Mouse (Mus musculus): Measurements from ENCODE around the gene Ptx4.
"Not testable (repeated sequence)": the region's sequence is repeated elsewhere in the genome, so short reads cannot be mapped to it uniquely, and the experiment has no call there.

Gene Ptx4

DNA sequence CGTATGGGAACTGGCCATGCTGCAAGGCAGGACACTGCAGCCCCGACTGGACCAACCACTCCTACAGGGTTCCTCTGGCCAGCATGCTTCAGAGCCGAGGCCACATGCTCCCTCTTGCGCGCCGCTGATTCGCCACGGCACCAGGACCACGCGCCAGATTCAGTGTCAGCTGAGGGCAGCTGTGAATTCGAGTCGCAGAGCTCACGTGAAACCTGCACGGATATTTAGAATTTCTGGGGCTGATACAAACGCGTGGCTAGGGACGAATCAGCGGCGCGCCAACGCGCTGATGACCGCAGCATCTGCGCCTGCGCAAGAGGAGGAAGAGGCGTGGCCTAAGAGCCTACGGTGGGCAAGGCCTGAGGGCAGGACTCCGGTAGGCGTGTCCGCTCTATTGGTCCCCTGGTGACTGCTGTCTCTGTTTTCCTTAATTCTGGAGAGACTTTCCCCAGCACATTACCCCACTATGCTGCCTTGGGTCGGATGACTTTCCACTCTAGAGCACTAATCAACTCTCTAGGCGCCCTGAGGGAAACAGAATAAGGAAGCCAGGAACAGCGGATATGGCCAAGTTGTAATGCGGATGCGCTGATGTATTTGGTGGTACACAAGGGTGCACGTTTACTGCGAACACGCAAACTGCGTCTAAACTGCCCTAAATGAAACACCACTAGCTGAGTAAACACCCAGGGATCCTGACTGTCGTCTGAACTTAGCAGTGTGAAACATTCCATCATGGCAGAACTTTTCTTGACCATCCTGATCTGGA is 4.7 kb upstream of the Ptx4 start, which contains the start of gene Telo2:
Telo2 (minus strand) TSS at position 304 of the 769 bp plus-strand sequence.
- DNase-seq: peak; percentile 91

DNA sequence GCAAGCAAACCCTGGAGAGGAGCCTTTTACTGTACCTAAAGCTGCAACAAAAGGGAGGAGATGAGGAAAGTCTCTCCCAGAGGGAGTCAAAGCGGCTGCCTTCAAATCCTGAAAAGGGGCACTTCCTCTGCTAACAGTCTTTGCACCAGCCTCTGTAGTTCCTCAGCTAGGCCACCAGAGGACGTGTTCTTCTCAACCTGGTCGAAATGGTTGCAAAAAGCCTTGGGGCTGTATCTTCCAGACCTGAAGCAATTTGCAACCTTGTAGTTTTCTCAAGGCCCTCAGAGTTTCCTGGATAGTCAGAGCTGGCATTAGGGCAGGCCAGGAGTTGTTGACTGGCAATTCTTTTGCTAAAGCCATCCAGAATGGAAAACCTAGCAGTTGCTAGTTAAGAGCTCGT is 3.3 kb upstream of the Ptx4 start:
- DNase-seq: no peak

DNA sequence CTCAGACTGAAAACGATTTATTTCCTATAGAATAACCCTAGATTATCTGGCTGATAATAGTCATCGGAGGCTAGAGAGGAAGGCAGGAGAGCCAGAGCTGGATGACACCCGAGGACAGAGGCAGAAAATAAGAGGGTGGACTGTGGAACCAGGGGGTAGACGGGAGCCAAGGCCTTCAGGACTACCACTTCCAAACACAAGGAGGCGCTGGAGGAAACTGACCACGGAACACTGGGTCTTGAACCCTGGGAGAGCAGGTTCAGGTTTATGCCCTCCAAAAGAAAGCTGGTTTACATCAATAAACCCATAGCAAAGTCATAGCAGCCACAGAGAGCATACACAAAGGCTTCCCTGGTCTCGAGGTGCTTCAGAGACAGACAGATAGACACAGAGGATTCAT is 3.4 kb downstream of the Ptx4 start:
- no peak for DNase-seq

DNA sequence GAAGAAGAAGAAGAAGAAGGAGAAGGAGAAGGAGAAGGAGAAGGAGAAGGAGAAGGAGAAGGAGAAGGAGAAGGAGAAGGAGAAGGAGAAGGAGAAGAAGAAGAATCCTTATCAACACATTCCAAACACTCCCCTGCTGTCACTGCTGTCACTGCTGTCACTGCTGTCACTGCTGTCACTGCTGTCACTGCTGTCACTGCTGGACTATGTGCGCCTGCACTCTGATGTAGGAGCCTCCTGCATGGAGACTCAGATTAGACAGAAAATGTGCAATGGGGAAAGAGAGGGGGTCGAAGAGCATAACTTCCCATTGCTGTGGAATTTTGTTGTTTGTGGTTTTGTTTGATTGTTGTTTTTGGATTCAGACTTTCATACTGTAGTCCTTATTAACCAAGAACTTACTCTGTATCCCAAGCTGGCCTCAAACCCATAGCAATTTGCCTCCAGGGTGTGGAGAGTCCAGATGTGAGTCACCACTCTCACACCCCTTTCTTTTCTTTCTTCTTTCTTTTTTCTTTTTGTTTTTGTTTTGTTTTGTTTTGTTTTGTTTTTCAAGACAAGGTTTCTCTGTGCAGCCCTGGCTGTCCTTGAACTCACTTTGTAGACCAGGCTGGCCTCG is 5.0 kb downstream of the Ptx4 start:
- DNase-seq: not testable (repeated sequence)

DNA sequence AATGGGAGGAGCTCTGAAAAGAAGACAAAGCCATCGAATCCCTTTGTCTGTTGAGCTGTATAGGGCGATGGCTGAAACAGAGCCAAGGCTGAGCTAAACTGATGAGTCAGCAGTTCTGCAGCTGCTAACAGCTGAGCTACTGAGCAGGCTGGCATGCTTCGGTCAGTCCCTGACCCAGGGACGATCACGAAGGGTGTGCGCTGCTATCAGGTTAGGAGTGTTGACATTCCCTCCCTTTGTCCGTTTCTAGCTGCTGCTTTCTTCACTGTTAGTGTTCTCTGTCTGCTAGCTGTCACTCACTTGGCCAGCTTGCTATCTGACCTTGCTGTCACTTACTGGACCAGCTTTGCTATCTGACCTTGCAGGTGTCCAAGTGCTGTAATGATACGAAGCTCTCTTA is 6.5 kb downstream of the Ptx4 start:
- DNase-seq: peak; percentile 66

DNA sequence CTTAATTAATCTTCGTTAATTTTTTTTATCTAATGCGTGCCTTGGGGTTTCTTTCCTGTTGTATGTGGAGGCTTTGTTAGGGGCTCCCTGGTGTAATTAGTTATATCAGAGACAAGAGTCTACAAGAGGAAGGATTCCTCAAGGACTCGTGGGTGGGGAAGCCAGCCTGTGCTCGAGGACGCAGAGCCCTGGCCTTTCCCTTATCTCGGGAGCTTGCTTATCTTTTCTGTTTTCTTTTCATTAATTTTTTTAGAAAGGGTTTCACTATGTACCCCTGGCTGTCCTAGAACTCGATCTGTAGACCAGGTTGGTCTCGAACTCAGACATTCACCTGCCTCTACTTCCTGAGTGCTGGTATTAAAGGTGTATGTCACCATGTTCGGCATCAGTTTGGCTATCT is 7.1 kb downstream of the Ptx4 start:
- no peak for DNase-seq

DNA sequence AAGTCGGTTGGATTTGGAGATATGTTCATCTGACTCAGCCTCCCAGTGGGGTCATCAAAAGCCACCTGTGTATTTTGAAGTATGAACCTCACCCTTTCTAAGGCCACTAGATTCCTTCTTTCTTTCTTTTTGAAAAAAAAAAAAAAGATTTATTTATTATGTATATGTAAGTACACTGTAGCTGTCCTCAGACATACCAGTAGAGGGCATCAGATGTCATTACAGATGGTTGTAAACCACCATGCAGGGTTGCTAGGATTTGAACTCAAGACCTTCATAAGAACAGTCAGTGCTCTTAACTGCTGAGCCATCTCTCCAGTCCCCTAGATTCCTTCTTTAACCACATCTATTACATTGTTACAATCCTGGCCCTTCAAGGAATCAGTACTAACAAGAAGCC is 9.5 kb downstream of the Ptx4 start:
- no peak for DNase-seq

DNA sequence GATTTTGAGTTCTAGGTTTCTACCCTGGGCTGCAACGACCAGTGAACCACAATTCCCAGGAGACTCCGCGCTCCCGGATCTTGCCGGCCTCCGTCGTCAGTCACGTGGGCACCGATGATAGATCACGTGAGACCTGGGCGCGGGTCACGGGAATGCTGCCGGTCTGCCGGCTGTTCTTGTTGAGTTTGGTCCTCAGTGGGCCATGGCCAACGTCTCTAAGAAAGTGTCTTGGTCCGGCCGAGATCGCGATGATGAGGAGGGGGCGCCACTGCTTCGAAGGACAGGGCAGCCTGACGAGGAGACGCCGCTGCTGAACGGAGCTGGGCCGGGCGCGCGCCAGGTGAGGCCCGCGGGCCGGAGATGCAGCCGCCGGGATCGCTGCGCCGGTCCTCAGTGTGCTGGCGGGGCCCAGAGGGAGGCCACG is 12.7 kb downstream of the Ptx4 start, which contains the start of gene Clcn7:
Clcn7 (plus strand) TSS at position 117 of the 424 bp plus-strand sequence.
- DNase-seq: peak; percentile 93

DNA sequence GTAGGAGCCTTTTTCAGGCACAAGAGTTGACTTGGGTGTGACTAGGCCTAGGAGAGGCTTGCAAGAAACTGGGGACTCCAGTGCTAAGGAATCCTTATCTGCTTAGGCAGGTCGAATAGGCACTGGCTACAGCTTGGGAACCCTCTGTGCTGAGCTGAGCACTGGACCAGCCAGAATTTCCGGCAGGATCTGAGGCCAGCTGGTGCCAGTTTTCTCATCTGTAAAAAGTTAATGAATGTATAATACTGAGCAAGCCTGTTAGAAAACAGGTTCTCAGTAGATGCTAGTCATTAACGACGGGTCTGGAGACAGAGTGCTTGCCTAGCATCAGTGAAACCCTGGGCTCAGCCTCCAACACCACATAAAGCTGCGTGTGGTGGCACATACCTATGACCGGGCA is 15.1 kb downstream of the Ptx4 start:
- DNase-seq: no peak

DNA sequence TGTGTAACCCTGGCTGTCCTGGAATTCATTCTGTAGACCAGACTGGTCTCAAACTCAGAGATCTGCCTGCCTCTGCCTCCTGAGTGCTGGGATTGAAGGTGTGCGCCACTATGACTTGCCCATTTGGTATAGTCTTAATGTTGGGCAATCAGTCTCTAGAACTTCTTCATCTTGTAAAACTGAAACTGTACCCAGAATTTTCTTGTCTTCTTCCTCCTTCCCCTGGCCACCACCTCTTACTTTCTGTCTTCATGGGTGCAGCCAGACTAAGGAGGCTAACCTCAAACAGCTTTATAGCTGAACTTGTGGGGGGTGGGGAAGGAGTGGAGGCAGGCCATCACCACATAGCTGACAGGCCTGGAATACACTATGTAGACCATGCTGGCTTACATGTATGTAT is 18.2 kb downstream of the Ptx4 start:
- DNase-seq: no peak

DNA sequence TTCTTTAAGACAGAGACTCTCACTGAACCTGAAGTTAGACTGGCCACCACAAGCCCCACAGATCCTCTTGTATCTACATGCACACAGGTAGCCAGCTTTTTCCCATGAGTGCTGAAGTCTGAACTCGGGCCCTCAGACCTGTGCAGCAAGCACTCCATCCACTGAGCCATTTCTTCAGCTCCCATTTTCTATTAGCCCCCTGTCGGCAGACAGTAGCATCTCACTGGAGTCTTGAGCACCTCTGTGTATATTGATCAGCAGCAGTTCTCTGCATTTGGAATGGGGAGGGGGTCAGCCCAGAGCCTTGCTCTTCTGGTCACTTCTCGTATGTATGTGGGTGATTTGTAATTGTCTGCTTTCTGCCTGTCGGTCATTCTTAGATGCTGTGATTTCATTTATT is 19.4 kb downstream of the Ptx4 start:
- no peak for DNase-seq

DNA sequence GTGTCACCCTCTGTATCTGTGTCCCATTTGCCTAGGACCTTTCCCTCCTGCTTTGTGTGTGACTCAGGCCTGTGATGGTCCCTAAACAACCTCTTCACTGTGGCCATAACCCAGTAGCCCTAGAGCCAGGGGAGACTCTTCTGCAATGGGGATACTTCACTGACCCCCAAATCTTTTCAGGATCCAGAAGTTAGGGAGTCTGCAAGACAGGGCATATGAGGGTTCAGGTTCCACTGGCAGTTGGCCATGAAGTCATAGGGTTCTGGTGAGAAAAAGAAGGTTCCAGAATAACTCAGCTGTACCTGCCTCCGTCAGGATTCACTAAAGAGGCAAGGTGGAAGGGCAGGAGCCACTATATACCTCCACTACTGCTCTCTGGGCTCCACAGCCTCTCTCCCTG is 41.6 kb downstream of the Ptx4 start, which contains the start of gene Ccdc154:
Ccdc154 (plus strand) TSS at position 301 of the 400 bp plus-strand sequence.
- no peak for DNase-seq

DNA sequence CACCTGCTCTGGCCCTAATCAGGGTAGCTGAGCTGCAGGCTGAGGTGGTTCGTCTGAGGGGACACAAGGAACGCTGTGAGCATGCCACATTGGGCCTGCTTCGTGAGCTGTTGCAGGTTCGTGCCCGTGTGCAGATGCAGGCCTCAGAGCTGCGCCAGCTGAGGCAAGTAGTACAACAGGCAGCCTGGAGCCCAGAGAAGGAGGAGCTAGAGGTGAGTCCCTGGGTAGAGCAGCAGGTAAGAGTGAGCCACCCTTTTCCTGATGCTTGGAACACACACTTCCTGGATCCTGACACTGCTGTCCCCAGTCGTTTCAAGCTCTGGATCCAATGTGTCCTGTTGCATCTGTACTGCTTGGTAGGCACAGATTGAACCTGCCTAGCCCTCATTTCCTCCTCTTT is 42.8 kb downstream of the Ptx4 start:
- no peak for DNase-seq

DNA sequence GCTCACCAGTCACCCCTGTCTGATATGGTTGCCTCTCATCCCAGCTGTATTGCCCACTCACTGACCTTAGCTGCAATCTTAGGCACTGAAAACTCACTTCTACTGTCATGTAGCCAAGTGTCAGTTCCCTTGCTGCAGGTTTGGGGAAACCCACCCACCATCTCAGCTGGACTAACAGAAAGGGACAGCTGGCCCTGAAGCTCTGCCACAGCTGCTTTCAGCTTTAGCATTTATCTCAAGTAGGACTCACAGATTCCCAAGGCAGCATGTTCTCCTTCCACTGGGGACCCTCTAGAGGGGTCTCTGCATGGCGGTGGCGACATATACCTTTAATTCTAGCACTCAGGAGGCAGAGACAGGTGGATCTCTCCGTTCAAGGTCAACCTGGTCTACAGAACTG is 44.2 kb downstream of the Ptx4 start:
- DNase-seq: no peak

DNA sequence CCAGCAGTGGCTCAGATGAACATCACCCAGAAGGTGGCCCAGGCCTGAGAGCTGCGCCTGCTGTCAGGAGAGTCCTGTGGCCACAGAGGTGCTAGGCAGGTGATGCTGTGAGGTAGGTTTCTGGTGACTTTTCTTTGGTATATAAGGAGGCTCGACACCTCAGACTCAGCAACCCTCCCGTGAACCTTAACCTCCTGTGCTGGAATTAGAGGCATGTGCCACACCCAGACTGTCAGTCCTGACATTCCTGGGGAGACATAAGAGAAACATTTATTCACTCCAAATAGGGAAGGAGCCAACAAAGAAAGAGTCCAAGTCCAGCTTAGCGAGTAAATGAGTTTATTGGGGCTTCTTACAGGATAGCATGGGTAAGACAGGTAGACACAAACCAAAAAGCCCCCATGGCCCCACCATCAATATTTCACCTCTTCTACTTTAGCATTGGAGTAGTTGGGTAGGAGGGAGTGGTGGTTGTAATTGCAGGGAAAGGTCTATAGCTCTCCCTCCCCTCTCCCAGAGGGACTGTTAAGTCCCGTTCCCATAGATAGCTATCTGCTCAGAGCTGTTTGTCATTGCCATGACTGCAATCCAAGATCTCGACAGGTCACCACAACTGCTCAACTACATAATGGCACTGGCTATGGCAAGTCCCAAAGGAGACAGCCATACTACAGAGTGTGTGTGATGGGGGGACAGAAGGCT is 45.6 kb downstream of the Ptx4 start:
- no peak for DNase-seq

DNA sequence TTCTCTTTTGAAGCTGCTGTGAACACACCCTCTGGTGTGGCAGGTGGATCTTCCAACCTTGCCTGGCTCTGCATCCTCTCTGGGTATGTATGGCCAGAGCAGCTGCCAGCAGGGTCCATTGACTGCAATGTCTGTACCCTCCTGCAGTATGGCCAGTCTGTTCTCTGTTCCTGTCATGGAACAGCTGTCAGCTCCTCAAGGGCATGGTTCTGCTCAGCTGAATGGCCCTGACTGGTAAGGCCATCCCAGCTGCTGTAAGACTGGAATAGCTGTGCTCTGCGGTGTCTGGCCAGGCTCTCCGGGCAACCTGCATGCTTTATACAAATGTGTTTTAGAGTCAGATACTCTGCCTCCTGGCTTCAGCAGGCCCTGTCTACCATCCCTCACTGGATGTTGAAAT is 49.1 kb downstream of the Ptx4 start:
- DNase-seq: no peak

DNA sequence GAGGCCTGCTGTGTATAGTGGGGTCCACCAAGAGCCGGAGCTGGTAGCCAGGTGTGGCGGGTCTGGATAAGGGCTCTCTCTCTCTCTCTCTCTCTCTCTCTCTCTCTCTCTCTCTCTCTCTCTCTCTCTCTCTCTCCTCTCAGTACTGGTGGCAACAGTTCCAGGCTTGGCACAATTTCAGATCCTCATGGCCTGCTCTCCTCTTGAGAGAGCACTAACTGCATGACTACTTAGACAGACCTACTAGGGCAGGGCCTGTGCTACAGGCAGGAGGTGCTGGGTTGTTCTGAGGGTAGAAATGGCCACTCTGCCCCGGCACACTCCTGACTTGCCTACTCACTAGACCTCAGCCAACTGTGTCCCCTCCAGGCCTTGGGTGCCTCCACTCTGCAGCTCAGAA is 52.0 kb downstream of the Ptx4 start:
- no peak for DNase-seq

All from layer of hippocampus, adult 9-11 months (tissue).